Mouse (Mus musculus): ENCODE measurements at regions not wholly inside any gene's neighbourhood (a gene's known extent, or its start where the extent isn't known, plus 50 kb on each side); places are given as distances from the start of the nearest gene placed in this dataset.

- Histone ChIP-seq H3K4me1 (ENCODE audit: insufficient read depth) (no peaks in the 10 kb centered on the region), H3K4me2 (no peak overlapping the region), H3K36me3 (ENCODE audit: insufficient read depth) (no peaks in the 10 kb centered on the region), H3K9me3 (ENCODE audit: low read depth, low read length) (no peaks in the 10 kb centered on the region), H3K9ac (no peak overlapping the region), H3K27ac (ENCODE audit: low read depth) (0 out of 2 replicates have a peak overlapping the region, but pooled peaks have one; percentile 20), H3K27me3 (ENCODE audit: insufficient read depth, low read length) (no peaks in the 10 kb centered on the region), H3K4me3 (ENCODE audit: low read depth, low read length) (no peak overlapping the region)
- DNase-seq (peak; percentile 34), ATAC-seq (ENCODE audit: insufficient read depth) (no peak)
- WGBS: 73% methylated on average over 2 of the region's 2 CpGs
- TF ChIP-seq CTCF (IDR thresholded peaks at IDR 0.05; ENCODE audit: low read depth): no peak
Observed at GRCm38 (mm10) chr16:23785216-23785615, 105.5 kb downstream of the Sst start.

GRCm38 (mm10) chr16:23784021-23784897 lies 106.5 kb downstream of the Sst start:
- no peaks in the 10 kb centered on the region for H3K4me1 ChIP-seq (ENCODE audit: insufficient read depth)
- no peak overlapping the region for H3K4me2 ChIP-seq
- ATAC-seq (ENCODE audit: insufficient read depth) (peak; percentile 54; the same call in 1 of the 2 replicates), DNase-seq (peak; percentile 78)
- 0 out of 2 replicates have a peak overlapping the region, but pooled peaks have one; percentile 20 for H3K27ac ChIP-seq (ENCODE audit: low read depth)
- no peak for TF ChIP-seq CTCF (IDR thresholded peaks at IDR 0.05; ENCODE audit: low read depth)
- H3K27me3 ChIP-seq (ENCODE audit: insufficient read depth, low read length): no peaks in the 10 kb centered on the region
- 28% methylated on average over 6 of the region's 6 CpGs for WGBS
- H3K36me3 ChIP-seq (ENCODE audit: insufficient read depth): no peaks in the 10 kb centered on the region
- H3K9ac ChIP-seq: no peak overlapping the region
- H3K4me3 ChIP-seq (ENCODE audit: low read depth, low read length): no peak overlapping the region
- H3K9me3 ChIP-seq (ENCODE audit: low read depth, low read length): no peaks in the 10 kb centered on the region

GRCm38 (mm10) chr16:23780440-23781231 lies 110.1 kb downstream of the Sst start:
- no peak overlapping the region for H3K9ac ChIP-seq
- no peak overlapping the region for H3K27ac ChIP-seq (ENCODE audit: low read depth)
- H3K9me3 ChIP-seq (ENCODE audit: low read depth, low read length): no peaks in the 10 kb centered on the region
- WGBS: 46% methylated on average over 14 of the region's 14 CpGs
- DNase-seq (peak; percentile 76), ATAC-seq (ENCODE audit: insufficient read depth) (0 out of 2 replicates have a peak, but pooled peaks have one; percentile 39)
- no peak for TF ChIP-seq CTCF (IDR thresholded peaks at IDR 0.05; ENCODE audit: low read depth)
- H3K4me2 ChIP-seq: no peak overlapping the region
- H3K4me1 ChIP-seq (ENCODE audit: insufficient read depth): no peaks in the 10 kb centered on the region
- no peak overlapping the region for H3K4me3 ChIP-seq (ENCODE audit: low read depth, low read length)
- no peaks in the 10 kb centered on the region for H3K27me3 ChIP-seq (ENCODE audit: insufficient read depth, low read length)
- H3K36me3 ChIP-seq (ENCODE audit: insufficient read depth): no peaks in the 10 kb centered on the region

GRCm38 (mm10) chr16:23777894-23778293 lies 112.9 kb downstream of the Sst start:
- Histone ChIP-seq H3K4me1 (ENCODE audit: insufficient read depth) (no peaks in the 10 kb centered on the region), H3K27ac (ENCODE audit: low read depth) (no peak overlapping the region), H3K27me3 (ENCODE audit: insufficient read depth, low read length) (no peaks in the 10 kb centered on the region), H3K9ac (no peak overlapping the region), H3K9me3 (ENCODE audit: low read depth, low read length) (no peaks in the 10 kb centered on the region), H3K4me2 (no peak overlapping the region), H3K36me3 (ENCODE audit: insufficient read depth) (no peaks in the 10 kb centered on the region), H3K4me3 (ENCODE audit: low read depth, low read length) (no peak overlapping the region)
- TF ChIP-seq CTCF (IDR thresholded peaks at IDR 0.05; ENCODE audit: low read depth): no peak
- no peak for ATAC-seq (ENCODE audit: insufficient read depth)
- WGBS: 39% methylated on average over 4 of the region's 4 CpGs
- DNase-seq: no peak

- Histone ChIP-seq H3K36me3 (ENCODE audit: insufficient read depth) (no peaks in the 10 kb centered on the region), H3K4me3 (ENCODE audit: low read depth, low read length) (no peak overlapping the region), H3K9ac (no peak overlapping the region), H3K9me3 (ENCODE audit: low read depth, low read length) (no peaks in the 10 kb centered on the region), H3K27me3 (ENCODE audit: insufficient read depth, low read length) (no peaks in the 10 kb centered on the region), H3K27ac (ENCODE audit: low read depth) (no peak overlapping the region), H3K4me2 (no peak overlapping the region), H3K4me1 (ENCODE audit: insufficient read depth) (no peaks in the 10 kb centered on the region)
- DNase-seq: no peak
- 37% methylated on average over 2 of the region's 2 CpGs for WGBS
- ATAC-seq (ENCODE audit: insufficient read depth): no peak
- no peak for TF ChIP-seq CTCF (IDR thresholded peaks at IDR 0.05; ENCODE audit: low read depth)
Observed at GRCm38 (mm10) chr16:23777041-23777440, 113.7 kb downstream of the Sst start.

GRCm38 (mm10) chr16:23776501-23776900 lies 114.3 kb downstream of the Sst start:
- 5% methylated on average over 1 of the region's 1 CpGs for WGBS

More at GRCm38 (mm10) chr16:23776501-23776900, 114.3 kb downstream of the Sst start:
- Histone ChIP-seq H3K27ac (ENCODE audit: low read depth) (no peak overlapping the region), H3K9me3 (ENCODE audit: low read depth, low read length) (no peaks in the 10 kb centered on the region), H3K9ac (no peak overlapping the region), H3K4me3 (ENCODE audit: low read depth, low read length) (no peak overlapping the region), H3K27me3 (ENCODE audit: insufficient read depth, low read length) (no peaks in the 10 kb centered on the region), H3K4me1 (ENCODE audit: insufficient read depth) (no peaks in the 10 kb centered on the region), H3K4me2 (no peak overlapping the region), H3K36me3 (ENCODE audit: insufficient read depth) (no peaks in the 10 kb centered on the region)
- ATAC-seq (ENCODE audit: insufficient read depth) (no peak), DNase-seq (no peak)
- TF ChIP-seq CTCF (IDR thresholded peaks at IDR 0.05; ENCODE audit: low read depth): no peak

Measured in lung, embryonic 14.5 days (tissue).